Mouse (Mus musculus) ES-Bruce4 (cell line): ENCODE measurements around the gene Cpt1b. TPM values are rescaled to one million over a fixed set of nuclear protein-coding genes. Genes with fewer than 3 reads are reported as not detected.

ENCODE experiments used
- H3K27ac ChIP-seq: 2 replicates; pipeline ENCODE4 v1.5.1; 2012; ENCODE audit warnings: low read length, inconsistent platforms; ENCODE audit not compliant: insufficient read depth
- H3K27me3 ChIP-seq: 2 replicates; pipeline ENCODE4 v1.6.1; 2012; ENCODE audit warnings: mild to moderate bottlenecking, low read length, inconsistent platforms; ENCODE audit not compliant: control insufficient read depth, poor library complexity, insufficient read depth, severe bottlenecking
- H3K36me3 ChIP-seq: 2 replicates; pipeline ENCODE4 v1.6.1; 2012; ENCODE audit warnings: inconsistent platforms, mild to moderate bottlenecking, low read length, moderate library complexity; ENCODE audit not compliant: control insufficient read depth, poor library complexity, insufficient read depth, severe bottlenecking
- H3K4me1 ChIP-seq: one replicate; pipeline ENCODE4 v1.8.1; 2011; ENCODE audit warnings: low read length; ENCODE audit not compliant: control insufficient read depth, insufficient read depth
- H3K4me3 ChIP-seq: 2 replicates; pipeline ENCODE4 v1.5.1; 2011; ENCODE audit warnings: low read depth, mild to moderate bottlenecking, low read length
- H3K9ac ChIP-seq: 2 replicates; pipeline ENCODE4 v1.6.1; 2012; ENCODE audit warnings: low read depth, mild to moderate bottlenecking, inconsistent platforms; ENCODE audit not compliant: poor library complexity, severe bottlenecking
- H3K9me3 ChIP-seq: replicated peaks from 2 replicates; pipeline ENCODE4 v1.6.1; 2012; ENCODE audit warnings: mild to moderate bottlenecking, low read length, inconsistent platforms; ENCODE audit not compliant: control insufficient read depth, poor library complexity, insufficient read depth, severe bottlenecking
- CTCF ChIP-seq: IDR thresholded peaks from one replicate; pipeline ENCODE4 v1.8.1; 2011; ENCODE audit warnings: low read depth, low read length
- EP300 ChIP-seq: IDR thresholded peaks from 2 replicates; pipeline ENCODE4 v1.6.1; 2011; ENCODE audit warnings: low read depth, low read length; ENCODE audit not compliant: insufficient read depth
- POLR2A ChIP-seq: IDR thresholded peaks from one replicate; pipeline ENCODE4 v1.8.1; 2011; ENCODE audit warnings: low read length; ENCODE audit not compliant: insufficient read depth
- polyA plus RNA-seq: library from polyadenylated mRNA; stranded (reverse); fragments of >200 nt; gene quantifications from 2 replicates; pipeline ENCODE4 v1.2.4, GENCODE M21; 2011; ENCODE audit warnings: low read depth; ENCODE audit not compliant: missing spikeins, insufficient read depth, insufficient read length

Gene Cpt1b
- polyA plus RNA-seq: 4.9 and 6.1 TPM in 2 replicates

GRCm38 (mm10) chr15:89425711-89426121 is at the start of gene Cpt1b:
TSS of gene Cpt1b (minus strand) at chr15:89425863.
- no peaks in the 10 kb centered on the region for H3K9me3 ChIP-seq
- H3K4me3 ChIP-seq: peak within 1 kb of the TSS; percentile 32
- H3K4me1 ChIP-seq: peaks cover 2% of the 10 kb centered on the region
- TF ChIP-seq EP300 (0 out of 2 replicates have a peak, but pooled peaks have one; percentile 31), CTCF (no peak), POLR2A (no peak)
- H3K27me3 ChIP-seq: no peaks in the 10 kb centered on the region
- H3K9ac ChIP-seq: peak within 1 kb of the TSS; percentile 41
- H3K36me3 ChIP-seq: peaks cover 8% of the 10 kb centered on the region
- peak within 1 kb of the TSS; percentile 33 for H3K27ac ChIP-seq

DNA sequence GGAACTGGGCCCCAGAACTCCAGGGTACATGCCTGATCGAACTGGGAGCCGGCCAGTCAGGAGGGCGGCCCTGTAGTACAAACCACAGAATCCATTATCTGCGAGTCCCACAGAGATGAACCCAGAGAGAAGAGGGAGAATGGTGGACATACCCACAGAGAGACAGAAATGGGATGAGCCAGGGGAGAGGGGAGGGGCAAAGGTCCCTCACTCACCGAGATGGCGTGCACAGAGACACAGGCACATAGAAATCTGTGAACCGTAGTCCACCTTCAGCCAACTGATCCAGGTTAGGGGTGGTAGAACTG is 49.6 kb upstream of the Cpt1b start:
- no peak for TF ChIP-seq CTCF
- TF ChIP-seq EP300: no peak
- no peak for TF ChIP-seq POLR2A
- 0 out of 2 replicates have a peak, but pooled peaks cover 2% of the 10 kb centered on the region for H3K9me3 ChIP-seq
- no peaks in the 10 kb centered on the region for H3K36me3 ChIP-seq
- no peak overlapping the region for H3K27ac ChIP-seq
- peaks cover 1% of the 10 kb centered on the region for H3K4me1 ChIP-seq
- no peaks in the 10 kb centered on the region for H3K27me3 ChIP-seq
- peak overlapping the region; percentile 70 for H3K4me3 ChIP-seq
- peak overlapping the region; percentile 45; the same call in 1 of the 2 replicates for H3K9ac ChIP-seq

GRCm38 (mm10) chr15:89474596-89475292 is 49.1 kb upstream of the Cpt1b start:
- no peak overlapping the region for H3K4me3 ChIP-seq
- H3K4me1 ChIP-seq: no peaks in the 10 kb centered on the region
- H3K27ac ChIP-seq: no peak overlapping the region
- H3K36me3 ChIP-seq: no peaks in the 10 kb centered on the region
- H3K27me3 ChIP-seq: no peaks in the 10 kb centered on the region
- no peak overlapping the region for H3K9ac ChIP-seq
- TF ChIP-seq EP300: no peak
- TF ChIP-seq POLR2A: no peak
- no peak for TF ChIP-seq CTCF
- 0 out of 2 replicates have a peak, but pooled peaks cover 2% of the 10 kb centered on the region for H3K9me3 ChIP-seq

DNA sequence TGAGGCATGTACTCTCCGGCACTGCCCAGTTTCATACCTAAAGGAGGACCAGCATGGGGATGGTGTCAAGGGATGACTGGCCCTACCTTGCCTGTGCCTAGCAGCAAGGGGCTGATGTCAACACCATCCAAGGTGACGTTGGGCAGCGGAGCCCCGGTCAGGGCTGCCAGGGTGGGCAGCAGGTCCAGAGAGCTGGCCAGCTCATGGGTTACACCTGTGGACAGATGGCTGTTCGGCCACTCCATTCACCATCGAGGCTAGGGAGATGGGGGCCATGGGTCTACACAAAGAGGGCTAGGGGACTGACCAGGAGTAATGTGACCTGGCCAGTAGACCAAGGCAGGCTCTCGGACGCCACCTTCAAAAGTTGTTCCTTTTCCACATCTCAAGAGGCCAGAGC is 48.3 kb upstream of the Cpt1b start:
- Histone ChIP-seq H3K9ac (no peak overlapping the region), H3K27ac (no peak overlapping the region), H3K36me3 (no peaks in the 10 kb centered on the region), H3K4me3 (no peak overlapping the region), H3K9me3 (0 out of 2 replicates have a peak, but pooled peaks cover 2% of the 10 kb centered on the region), H3K27me3 (no peaks in the 10 kb centered on the region), H3K4me1 (no peaks in the 10 kb centered on the region)
- no peak for TF ChIP-seq EP300
- no peak for TF ChIP-seq POLR2A
- no peak for TF ChIP-seq CTCF

GRCm38 (mm10) chr15:89473370-89473769 is 47.7 kb upstream of the Cpt1b start:
- Histone ChIP-seq H3K36me3 (no peaks in the 10 kb centered on the region), H3K4me1 (no peaks in the 10 kb centered on the region), H3K9ac (no peak overlapping the region), H3K4me3 (no peak overlapping the region), H3K27ac (no peak overlapping the region), H3K27me3 (no peaks in the 10 kb centered on the region), H3K9me3 (0 out of 2 replicates have a peak, but pooled peaks cover 2% of the 10 kb centered on the region)
- no peak for TF ChIP-seq CTCF

DNA sequence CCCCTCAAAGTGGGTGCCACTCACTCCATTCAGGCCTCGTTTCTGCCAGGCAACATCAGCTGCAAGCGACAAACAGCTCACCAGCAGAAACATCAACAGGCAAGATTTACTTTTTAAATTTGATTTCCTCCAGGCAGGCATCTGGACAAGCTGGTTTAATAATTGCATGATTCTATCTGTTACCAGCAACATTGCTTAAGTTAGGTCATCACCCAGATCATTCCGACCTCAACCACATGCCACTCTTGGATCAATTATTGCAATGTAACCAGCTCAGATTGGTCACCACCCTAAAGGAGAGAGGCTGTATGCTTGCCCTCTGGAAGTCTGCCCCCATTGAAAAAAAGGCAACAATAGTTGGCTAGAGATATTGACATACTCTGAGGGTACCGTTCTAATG is 45.8 kb upstream of the Cpt1b start:
- Histone ChIP-seq H3K9me3 (0 out of 2 replicates have a peak, but pooled peaks cover 2% of the 10 kb centered on the region), H3K4me1 (no peaks in the 10 kb centered on the region), H3K4me3 (no peak overlapping the region), H3K36me3 (no peaks in the 10 kb centered on the region), H3K9ac (no peak overlapping the region), H3K27ac (no peak overlapping the region), H3K27me3 (no peaks in the 10 kb centered on the region)
- TF ChIP-seq CTCF: no peak
- no peak for TF ChIP-seq POLR2A
- no peak for TF ChIP-seq EP300
